Mouse (Mus musculus): ENCODE measurements at regions not wholly inside any gene's neighbourhood (a gene's known extent, or its start where the extent isn't known, plus 50 kb on each side); places are given as distances from the start of the nearest gene placed in this dataset.

DNA sequence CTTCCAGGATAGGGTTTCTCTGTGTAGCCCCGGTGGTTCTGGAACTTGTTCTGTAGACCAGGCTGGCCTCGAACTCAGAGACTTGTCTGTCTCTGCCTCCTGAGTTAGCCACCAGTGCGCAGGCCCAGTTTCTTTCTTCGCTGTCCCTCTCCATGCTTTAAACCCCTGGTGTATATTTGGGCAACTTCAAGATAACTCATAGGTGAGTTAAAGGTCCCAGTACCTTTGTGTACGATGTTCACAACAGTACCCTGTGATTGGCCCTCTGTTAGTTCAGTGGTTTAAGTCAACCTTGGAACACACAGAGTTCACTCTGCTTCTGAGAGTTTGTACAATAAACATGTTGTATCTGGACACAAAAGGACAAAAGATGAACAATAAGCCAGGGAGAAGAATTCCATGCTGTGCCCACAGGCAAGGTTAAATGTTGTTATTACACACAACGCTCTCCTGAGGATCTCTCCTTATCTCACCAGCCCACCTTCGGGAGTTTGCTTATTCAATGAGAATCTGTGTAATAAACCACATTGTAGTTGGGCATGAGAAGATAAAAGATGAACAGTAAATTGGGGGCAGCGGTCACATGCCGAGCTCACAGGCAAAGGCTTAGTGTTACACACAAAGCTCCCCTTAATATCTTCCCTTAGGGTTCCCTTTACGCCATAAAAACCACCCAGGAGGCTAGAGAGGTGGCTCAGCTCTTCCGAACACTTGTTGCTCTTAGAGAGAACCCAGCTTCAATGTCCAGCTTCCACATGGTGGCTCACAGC lies 78.6 kb upstream of the Cpsf6 start:
- no peak for TF ChIP-seq CTCF (IDR thresholded peaks at IDR 0.05)
- TF ChIP-seq EP300 (IDR thresholded peaks at IDR 0.05): no peak

Data from lung, postnatal 0 days (tissue).